Mouse (Mus musculus) CD4-positive, CD25-positive, alpha-beta regulatory T cell, adult 4 months (primary cell): Measurements from ENCODE around the gene Gad1. TPM values are rescaled to one million over a fixed set of nuclear protein-coding genes. Genes with fewer than 3 reads are reported as not detected.

Source experiments
- ATAC-seq: one replicate; pipeline ENCODE4 v1.8.0; 2017
- polyA plus RNA-seq, 2 experiments: library from polyadenylated mRNA; unstranded; fragments of 100-300 nt; shearing (Covaris generic); gene quantifications; one replicate each; pipeline ENCODE4 v1.2.1; 2017

Gene Gad1
- polyA plus RNA-seq, 2 experiments from 2014 or later: 0.33 TPM; not detected in 1

DNA sequence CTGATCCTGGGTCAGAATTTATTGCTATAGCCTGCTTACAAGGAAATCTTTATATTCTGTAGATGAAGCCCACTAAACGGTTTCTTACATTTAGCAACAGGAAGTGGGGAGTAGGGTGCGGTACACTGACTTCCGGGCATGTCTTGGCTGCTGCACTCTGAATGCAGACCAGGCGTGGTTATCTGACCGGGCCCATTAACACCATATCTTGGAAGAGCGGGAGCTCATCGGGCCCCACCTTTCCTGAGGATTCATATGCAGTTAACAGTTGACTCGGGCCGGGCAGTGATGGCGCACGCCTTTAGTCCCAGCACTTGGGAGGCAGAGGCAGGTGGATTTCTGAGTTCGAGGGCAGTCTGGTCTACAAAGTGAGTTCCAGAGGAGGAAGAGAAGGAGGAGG lies 75.5 kb downstream of the Gad1 start:
- ATAC-seq: no peak

GRCm38 (mm10) chr2:70629339-70629761 lies 76.5 kb downstream of the Gad1 start:
- no peak for ATAC-seq

GRCm38 (mm10) chr2:70629921-70630320 lies 77.0 kb downstream of the Gad1 start:
- no peak for ATAC-seq

- ATAC-seq: no peak
Observed at GRCm38 (mm10) chr2:70631321-70631720, 78.4 kb downstream of the Gad1 start.

DNA sequence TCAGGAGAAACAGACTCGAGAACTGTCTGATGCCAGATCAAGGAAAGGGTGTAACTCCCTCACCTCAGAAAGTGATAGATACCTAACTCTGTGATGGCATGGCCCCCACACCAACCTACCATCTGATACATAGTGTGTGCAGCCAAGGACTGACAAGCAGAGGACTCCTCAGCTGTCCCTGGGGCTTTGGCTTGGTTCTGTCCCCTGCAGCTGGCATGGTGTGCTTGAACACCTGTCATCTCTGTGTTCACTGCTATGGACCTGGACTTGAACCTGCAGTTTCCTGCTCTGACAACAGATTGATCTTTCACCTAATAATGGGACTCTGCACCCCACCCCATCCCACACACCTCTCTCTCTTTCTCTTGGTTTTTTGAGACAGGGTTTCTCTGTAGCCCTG lies 79.5 kb downstream of the Gad1 start:
- no peak for ATAC-seq

- no peak for ATAC-seq
Observed at GRCm38 (mm10) chr2:70634028-70634690, 81.3 kb downstream of the Gad1 start.

DNA sequence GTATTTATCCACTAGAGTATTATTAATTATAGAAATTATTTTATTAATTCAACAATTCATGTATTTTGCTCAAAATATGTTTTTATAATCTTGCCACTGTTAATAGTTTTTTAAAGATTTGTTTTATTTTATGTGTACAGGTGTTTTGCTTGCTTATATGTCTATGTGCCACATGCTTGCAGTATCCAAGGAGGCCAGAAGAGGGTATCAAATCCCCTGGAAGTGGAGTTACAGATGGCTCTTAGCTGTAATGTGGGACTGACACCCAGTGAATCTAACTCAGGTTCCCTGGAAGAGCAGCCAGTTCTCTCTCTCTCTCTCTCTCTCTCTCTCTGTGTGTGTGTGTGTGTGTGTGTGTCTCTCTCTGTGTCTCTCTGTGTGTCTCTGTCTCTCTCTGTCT lies 88.1 kb downstream of the Gad1 start:
- ATAC-seq: no peak

- no peak for ATAC-seq
Observed at GRCm38 (mm10) chr2:70642971-70643565, 90.2 kb downstream of the Gad1 start.

- no peak for ATAC-seq
Observed at GRCm38 (mm10) chr2:70645266-70645780, 92.5 kb downstream of the Gad1 start.

DNA sequence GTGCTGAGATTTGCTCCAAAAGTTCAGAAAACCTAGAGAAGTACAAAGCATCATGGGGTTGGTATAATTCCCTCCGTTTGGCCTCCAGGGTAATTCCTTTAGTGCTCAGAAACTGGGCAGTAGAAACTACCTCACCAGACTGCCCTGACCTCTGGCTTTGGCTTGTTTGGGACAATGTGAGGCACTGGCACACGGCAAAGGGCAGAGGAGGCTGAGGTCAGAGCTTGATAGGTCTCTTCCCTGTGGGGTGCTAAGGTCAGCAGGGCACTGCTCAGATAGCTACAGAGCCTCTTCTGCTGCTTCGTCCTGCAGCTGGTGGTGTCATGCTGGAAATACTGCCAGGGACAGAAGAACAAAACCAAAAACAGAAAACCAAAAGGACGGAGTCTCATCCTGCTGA lies 94.8 kb downstream of the Gad1 start:
- no peak for ATAC-seq

DNA sequence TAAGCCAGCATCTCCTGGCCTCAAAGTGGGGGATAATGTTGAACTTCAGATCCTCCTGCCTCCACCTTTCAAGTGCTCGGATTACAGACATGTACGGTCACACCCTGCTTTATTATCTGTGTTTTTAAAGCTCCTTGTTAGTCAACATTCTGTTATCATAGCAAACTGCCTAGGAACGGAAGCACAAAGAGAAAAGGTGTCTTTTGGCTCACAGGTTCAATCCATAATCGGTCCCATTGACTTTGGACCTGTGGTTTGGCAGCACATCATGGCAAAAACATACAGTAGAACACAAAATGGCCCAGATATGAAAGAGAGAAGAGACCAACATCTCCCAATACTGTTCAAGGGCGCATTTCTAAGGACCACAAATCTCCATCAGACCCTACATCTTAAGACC lies 95.4 kb downstream of the Gad1 start:
- no peak for ATAC-seq

DNA sequence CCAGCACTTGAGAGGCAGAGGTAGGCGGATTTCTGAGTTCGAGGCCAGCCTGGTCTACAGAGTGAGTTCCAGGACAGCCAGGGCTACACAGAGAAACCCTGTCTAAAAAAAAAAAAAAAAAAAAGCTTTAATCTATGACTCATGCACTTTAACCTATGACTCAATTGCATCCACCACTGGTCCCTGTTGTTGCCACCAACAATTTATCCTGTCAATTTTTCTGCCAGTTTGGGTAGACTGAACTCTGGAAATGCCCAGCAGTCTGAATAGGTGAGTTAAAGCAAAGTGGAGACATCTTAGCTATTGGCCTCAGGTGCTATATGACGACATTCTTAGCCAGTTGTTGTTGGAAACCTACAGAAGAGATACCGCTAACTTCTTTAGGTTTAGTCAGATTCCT lies 96.6 kb downstream of the Gad1 start:
- no peak for ATAC-seq

Other genes starting within 250 kb of the Gad1 start
- not detected for gene Sp5, start 78.1 kb upstream of the Gad1 start, polyA plus RNA-seq
- not detected for gene Erich2, start 44.3 kb upstream of the Gad1 start, polyA plus RNA-seq
- 10 to 100 TPM; 40.2 to 43.9 TPM for gene Gorasp2, start 108.5 kb downstream of the Gad1 start, polyA plus RNA-seq
- gene Gm26558, start 109.0 kb downstream of the Gad1 start, polyA plus RNA-seq: not detected